Mouse (Mus musculus) liver, embryonic 14.5 days (tissue): ENCODE data around the gene Gm11634. TPM values are rescaled to one million over a fixed set of nuclear protein-coding genes. Genes with fewer than 3 reads are reported as not detected.

Experiments used
- ATAC-seq: fragments of 200-750 bp; cut with Nextera tagmentation; 2 replicates; pipeline ENCODE4 v1.8.0; 2017; ENCODE audit warnings: moderate number of reproducible peaks, mild to moderate bottlenecking, moderate library complexity; ENCODE audit not compliant: insufficient read depth
- DNase-seq, 3 experiments: peaks; one replicate each; pipeline ENCODE4 v3.0.0-alpha.2; 2012 to 2013; ENCODE audit warnings: low read depth in 3 of 3, low spot score in 3 of 3
- H3K27ac ChIP-seq: fragments of 300-500 bp; sonication (generic); 2 replicates; pipeline ENCODE4 v1.5.1; 2014; ENCODE audit warnings: moderate library complexity, mild to moderate bottlenecking, control low read depth, inconsistent platforms
- H3K27me3 ChIP-seq: fragments of 300-500 bp; sonication (generic); 2 replicates; pipeline ENCODE4 v1.6.1; 2014; ENCODE audit warnings: mild to moderate bottlenecking, low read length, moderate library complexity; ENCODE audit not compliant: control insufficient read depth, insufficient read depth
- H3K36me3 ChIP-seq: fragments of 300-500 bp; sonication (generic); replicated peaks from 2 replicates; pipeline ENCODE4 v1.6.1; 2014; ENCODE audit warnings: low read depth; ENCODE audit not compliant: control insufficient read depth, insufficient read depth
- H3K4me1 ChIP-seq, 2 experiments: fragments of 200-500 bp in 1 of 2; fragments of 300-500 bp in 1 of 2; sonication (generic) in 1 of 2; replicated peaks; 2 replicates each; pipeline ENCODE4 v1.6.1; 2012 to 2014; ENCODE audit warnings: antibody characterized with exemption in 1 of 2, inconsistent platforms in 1 of 2, low read length in 1 of 2; ENCODE audit not compliant: control insufficient read depth in 2 of 2, insufficient read depth in 2 of 2
- H3K4me2 ChIP-seq: fragments of 300-500 bp; sonication (generic); 2 replicates; pipeline ENCODE4 v1.6.1; 2014; ENCODE audit warnings: low read depth, mild to moderate bottlenecking, control low read depth, moderate library complexity
- H3K4me3 ChIP-seq, 2 experiments: fragments of 200-500 bp in 1 of 2; fragments of 300-500 bp in 1 of 2; sonication (generic) in 1 of 2; 2 replicates each; pipeline ENCODE4 v1.5.1; 2012 to 2014; ENCODE audit warnings: low read depth in 2 of 2, low read length in 2 of 2, mild to moderate bottlenecking in 2 of 2, control low read depth in 1 of 2, inconsistent platforms in 1 of 2, moderate library complexity in 1 of 2; ENCODE audit not compliant: insufficient read depth in 1 of 2
- H3K9ac ChIP-seq: fragments of 300-500 bp; sonication (generic); replicated peaks from 2 replicates; pipeline ENCODE4 v1.6.1; 2014; ENCODE audit warnings: mild to moderate bottlenecking, control low read depth, moderate library complexity
- H3K9me3 ChIP-seq: fragments of 300-500 bp; sonication (generic); 2 replicates; pipeline ENCODE4 v1.6.1; 2016; ENCODE audit warnings: low read length, mixed read lengths; ENCODE audit not compliant: control insufficient read depth
- CTCF ChIP-seq: IDR thresholded peaks from 2 replicates; pipeline ENCODE4 v1.5.1; 2016; ENCODE audit warnings: antibody characterized with exemption, low read depth, control low read depth
- EP300 ChIP-seq: IDR thresholded peaks from 2 replicates; pipeline ENCODE4 v1.6.1; 2016; ENCODE audit warnings: antibody characterized with exemption, low read depth
- WGBS: fragments of 180-500 bp; shearing (Covaris S2); extraction: QIAGEN DNeasy Blood & Tissue Kit; methylation state at CpG from one replicate; pipeline ENCODE4 v1.1.7; 2014; ENCODE audit not compliant: insufficient replicate concordance; 5-methylcytosine and 5-hydroxymethylcytosine counted together
- polyA plus RNA-seq, 2 experiments: library from polyadenylated mRNA; depleted of rRNA in 1 of 2; stranded (reverse) in 1 of 2; unstranded in 1 of 2; fragments of >200 nt; fragmentation: Nextera tagmentation in 1 of 2; extraction: Ambion mirVana in 1 of 2; gene quantifications; 2 replicates each; pipeline versions ENCODE4 v1.2.1 to v1.2.3; 2012 to 2014

Gene Gm11634
- polyA plus RNA-seq, 2 experiments = not detected

- peaks cover 0 to 6% of the 10 kb centered on the region in 2 experiments; a peak in 3 of 4 replicates for H3K4me1 ChIP-seq
- H3K9me3 ChIP-seq = no peaks in the 10 kb centered on the region
- ATAC-seq = no peak
- no peak overlapping the region for H3K9ac ChIP-seq
- H3K4me2 ChIP-seq = peak overlapping the region; percentile 1; the same call in 1 of the 2 replicates
- 80% methylated on average over 2 of the region's 2 CpGs for WGBS
- no peak overlapping the region for H3K4me3 ChIP-seq
- H3K36me3 ChIP-seq = peaks cover 38% of the 10 kb centered on the region
- H3K27me3 ChIP-seq = no peaks in the 10 kb centered on the region
- no peak for DNase-seq
- no peak overlapping the region for H3K27ac ChIP-seq
- no peak for TF ChIP-seq CTCF
- no peak for TF ChIP-seq EP300
These were observed 42.1 kb downstream of the Gm11634 start for GRCm38 (mm10) chr11:101556954-101557353.

GRCm38 (mm10) chr11:101556541-101556940 lies 42.5 kb downstream of the Gm11634 start:
- Histone ChIP-seq H3K9ac (no peak overlapping the region), H3K36me3 (peaks cover 34% of the 10 kb centered on the region), H3K9me3 (no peaks in the 10 kb centered on the region), H3K4me1 (peaks cover 0 to 6% of the 10 kb centered on the region in 2 experiments; a peak in 3 of 4 replicates), H3K4me2 (peak overlapping the region; percentile 1; the same call in 1 of the 2 replicates), H3K4me3 (no peak overlapping the region), H3K27ac (no peak overlapping the region), H3K27me3 (no peaks in the 10 kb centered on the region)
- TF ChIP-seq CTCF (no peak), EP300 (no peak)
- 76% methylated on average over 7 of the region's 7 CpGs for WGBS
- no peak for DNase-seq
- no peak for ATAC-seq

- Histone ChIP-seq H3K4me2 (peak overlapping the region; percentile 91), H3K4me3 (peak overlapping the region; percentile 80 to 92), H3K27me3 (no peaks in the 10 kb centered on the region), H3K9ac (peak overlapping the region; percentile 95), H3K9me3 (no peaks in the 10 kb centered on the region), H3K36me3 (peaks cover 25% of the 10 kb centered on the region), H3K27ac (peak overlapping the region; percentile 83), H3K4me1 (peaks cover 8 to 11% of the 10 kb centered on the region in 2 experiments)
- TF ChIP-seq CTCF (no peak), EP300 (no peak)
- 7% methylated on average over 8 of the region's 8 CpGs for WGBS
- DNase-seq (no peak), ATAC-seq (no peak)
These were observed 45.6 kb downstream of the Gm11634 start for GRCm38 (mm10) chr11:101553354-101553930.

- peak overlapping the region; percentile 83 for H3K27ac ChIP-seq
- peaks cover 33% of the 10 kb centered on the region for H3K36me3 ChIP-seq
- peak overlapping the region; percentile 80 to 92 for H3K4me3 ChIP-seq
- under 1% methylated on average over 37 of the region's 37 CpGs for WGBS
- peaks cover 8 to 11% of the 10 kb centered on the region in 2 experiments for H3K4me1 ChIP-seq
- TF ChIP-seq EP300 (no peak), CTCF (peak; percentile 57)
- H3K27me3 ChIP-seq = no peaks in the 10 kb centered on the region
- peak overlapping the region; percentile 91 for H3K4me2 ChIP-seq
- peak; percentile 99 to 100 (median 100) for DNase-seq
- ATAC-seq = peak; percentile 91
- no peaks in the 10 kb centered on the region for H3K9me3 ChIP-seq
- H3K9ac ChIP-seq = peak overlapping the region; percentile 95
These were observed 46.4 kb downstream of the Gm11634 start for GRCm38 (mm10) chr11:101552476-101553300.
